Mouse (Mus musculus) MEL (cell line): Measurements from ENCODE around the gene Gdi1.

Experiments
- MAX ChIP-seq: IDR thresholded peaks from 2 replicates; pipeline ENCODE4 v1.6.1; 2011; ENCODE audit warnings: low read length, improper control_type of control experiment
- POLR2AphosphoS2 ChIP-seq: IDR thresholded peaks from 2 replicates; pipeline ENCODE4 v1.6.1; 2011; ENCODE audit warnings: low read length, improper control_type of control experiment
- SMC3 ChIP-seq: IDR thresholded peaks from 2 replicates; pipeline ENCODE4 v1.6.1; 2011; ENCODE audit warnings: low read depth, low read length, improper control_type of control experiment

DNA sequence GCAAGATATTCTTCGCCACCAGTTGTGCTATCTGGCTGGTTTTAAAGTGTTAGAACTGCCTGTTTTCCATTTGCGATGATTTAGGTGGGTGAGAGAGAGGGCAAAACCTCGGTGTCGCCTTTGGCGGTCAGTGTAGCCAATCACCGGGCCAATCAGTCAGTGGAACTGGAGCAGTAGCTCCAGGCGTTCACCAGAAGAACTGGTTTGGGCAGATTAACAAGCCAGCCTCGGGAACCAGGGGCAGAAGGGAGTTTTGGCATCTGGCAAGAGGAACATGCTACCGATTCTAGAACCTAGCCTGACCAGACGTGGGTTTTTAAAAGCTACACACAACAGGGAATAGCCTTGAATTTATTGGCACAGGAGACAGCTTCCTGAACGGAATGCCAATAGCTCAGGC, 54.4 kb downstream of the Gdi1 start:
- TF ChIP-seq POLR2AphosphoS2 (no peak), SMC3 (no peak), MAX (no peak)
